Mouse (Mus musculus): Measurements from ENCODE around the gene Chst1. TPM values are rescaled to one million over a fixed set of nuclear protein-coding genes. Genes with fewer than 3 reads are reported as not detected.

The Chst1 gene
- polyA plus RNA-seq (2014; fragmentation: Nextera tagmentation; extraction: Ambion mirVana), result 18.9 and 19.9 TPM in 2 replicates

DNA sequence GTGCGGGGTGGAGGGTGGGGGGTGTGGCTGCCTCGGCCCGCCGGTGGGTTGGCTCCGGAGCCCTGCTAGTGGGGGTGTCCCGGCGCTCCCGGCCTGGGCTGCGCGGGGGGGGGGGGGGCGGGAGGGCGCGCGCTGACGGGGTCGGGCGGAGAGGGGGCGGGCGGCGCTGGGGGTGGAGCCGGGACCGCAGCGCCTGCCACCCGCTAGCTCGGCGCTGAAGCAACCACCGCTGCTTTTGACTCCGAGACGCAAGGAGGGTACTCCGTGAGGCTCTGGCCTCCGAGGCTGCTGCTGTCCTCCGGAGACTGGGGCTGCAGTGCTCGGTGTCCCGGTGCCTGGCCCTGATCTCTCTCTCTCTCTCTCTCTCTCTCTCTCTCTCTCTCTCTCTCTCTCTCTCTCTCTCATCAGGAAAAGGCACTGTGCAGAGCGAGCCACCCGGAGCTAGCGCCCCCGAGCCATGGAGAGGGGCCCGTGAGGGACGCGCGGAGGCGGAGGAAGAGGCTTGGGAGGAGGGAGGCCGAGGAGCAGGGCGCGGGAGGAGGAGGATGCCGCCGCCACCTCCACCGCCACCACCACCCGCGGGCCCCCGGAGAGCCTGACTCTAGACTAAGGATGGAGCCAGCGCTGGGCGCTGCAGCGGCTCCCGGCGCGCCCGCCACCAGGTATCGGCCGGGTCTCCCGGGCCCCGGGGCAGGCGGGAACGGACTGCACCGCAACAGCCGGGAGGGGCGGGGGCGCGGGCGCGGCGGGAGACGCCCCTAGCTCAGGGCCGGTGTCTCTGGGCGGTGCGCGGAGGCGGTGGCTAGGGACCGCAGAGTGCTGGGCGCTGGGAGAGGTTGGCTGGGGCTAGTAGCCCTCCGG lies at the start of gene Chst1:
TSS of gene Chst1 (plus strand) at position 221 of the 861 bp plus-strand sequence.
- Histone ChIP-seq H3K27me3 (replicated peaks; ENCODE audit: control insufficient read depth, insufficient read depth, low read length) (no peaks in the 10 kb centered on the region), H3K9me3 (replicated peaks; ENCODE audit: control insufficient read depth, low read length) (no peaks in the 10 kb centered on the region), H3K9ac (ENCODE audit: low read length) (peak within 1 kb of the TSS; percentile 90), H3K4me1 (ENCODE audit: control insufficient read depth, insufficient read depth, low read length) (peaks cover 23% of the 10 kb centered on the region; the same call in 1 of the 2 replicates), H3K36me3 (ENCODE audit: control insufficient read depth, insufficient read depth, low read length) (no peaks in the 10 kb centered on the region), H3K27ac (ENCODE audit: low read depth, low read length) (peak within 1 kb of the TSS; percentile 81), H3K4me2 (ENCODE audit: low read length) (peak within 1 kb of the TSS; percentile 91), H3K4me3 (ENCODE audit: low read depth, low read length) (peak within 1 kb of the TSS; percentile 74)
- peak; percentile 66 for DNase-seq (ENCODE audit: low spot score)
- ATAC-seq, result peak; percentile 76
- 1% methylated on average over 37 of the region's 82 CpGs for WGBS

DNA sequence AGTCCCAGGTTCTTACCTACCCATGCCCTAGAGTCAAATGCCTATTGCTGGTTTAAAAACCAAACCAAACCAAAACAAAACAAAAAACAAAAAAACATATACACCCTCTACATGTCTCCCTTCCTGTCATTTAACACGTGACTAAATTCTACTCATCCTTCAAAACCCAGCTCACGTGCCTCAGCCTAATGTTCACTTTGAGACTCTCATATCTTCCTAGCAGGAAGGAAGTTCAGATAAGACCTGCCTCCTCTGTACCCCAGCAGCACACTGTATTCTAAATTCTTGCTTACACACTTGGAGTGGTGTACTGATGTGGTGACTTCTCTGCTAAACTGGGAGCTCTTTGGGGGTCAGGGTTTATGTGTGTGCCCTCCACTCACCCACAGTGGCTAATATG lies 49.5 kb upstream of the Chst1 start:
- Histone ChIP-seq H3K27me3 (replicated peaks; ENCODE audit: control insufficient read depth, insufficient read depth, low read length) (no peaks in the 10 kb centered on the region), H3K27ac (ENCODE audit: low read depth, low read length) (no peak overlapping the region), H3K36me3 (ENCODE audit: control insufficient read depth, insufficient read depth, low read length) (no peaks in the 10 kb centered on the region), H3K9me3 (replicated peaks; ENCODE audit: control insufficient read depth, low read length) (no peaks in the 10 kb centered on the region), H3K4me1 (ENCODE audit: control insufficient read depth, insufficient read depth, low read length) (no peaks in the 10 kb centered on the region), H3K4me3 (ENCODE audit: low read depth, low read length) (no peak overlapping the region), H3K4me2 (ENCODE audit: low read length) (no peak overlapping the region), H3K9ac (ENCODE audit: low read length) (no peak overlapping the region)
- no peak for ATAC-seq
- DNase-seq (ENCODE audit: low spot score), result no peak
- WGBS, result 77% methylated on average over 2 of the region's 2 CpGs

DNA sequence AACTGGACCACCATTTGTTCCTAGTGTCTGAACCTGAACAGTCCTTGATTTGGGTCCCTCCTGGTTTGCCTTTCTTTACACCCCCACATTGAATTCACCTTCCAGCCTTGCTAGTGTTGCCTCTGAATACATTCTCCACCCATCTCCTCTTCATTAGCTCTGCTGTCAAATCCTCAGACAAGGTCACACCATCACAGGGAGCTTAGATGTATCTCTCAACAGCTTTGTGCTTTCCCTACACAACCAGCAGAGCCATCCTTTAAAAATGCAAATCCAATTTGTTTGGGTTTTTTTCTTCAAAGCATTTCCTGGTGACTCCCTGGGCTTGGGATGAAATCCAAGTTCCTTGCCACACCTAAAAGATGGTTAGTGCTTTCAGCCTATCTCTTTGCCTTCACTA lies 45.0 kb upstream of the Chst1 start:
- no peaks in the 10 kb centered on the region for H3K9me3 ChIP-seq (replicated peaks; ENCODE audit: control insufficient read depth, low read length)
- no peak for ATAC-seq

DNA sequence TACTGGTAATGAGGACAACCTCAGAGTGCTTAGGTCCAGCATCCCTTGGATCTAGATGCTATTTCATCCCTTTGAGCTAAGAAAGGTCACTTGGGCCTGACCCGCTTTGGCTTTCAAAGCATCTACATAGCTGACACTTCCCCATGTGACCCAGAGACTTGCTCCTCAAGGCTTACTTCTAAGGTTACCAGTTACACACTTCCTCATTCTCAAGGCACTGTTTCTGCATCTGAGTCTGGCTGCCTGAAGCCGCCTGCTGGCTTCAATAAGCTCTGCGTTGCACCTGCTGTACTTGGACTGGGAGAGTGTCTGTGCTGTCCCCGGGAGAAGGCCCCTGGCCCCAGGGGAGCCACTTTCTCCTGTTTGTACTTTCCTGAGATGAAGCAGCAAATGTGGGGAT lies 36.6 kb upstream of the Chst1 start:
- no peak overlapping the region for H3K9ac ChIP-seq (ENCODE audit: low read length)
- DNase-seq (ENCODE audit: low spot score) (no peak), ATAC-seq (no peak)
- H3K27me3 ChIP-seq (replicated peaks; ENCODE audit: control insufficient read depth, insufficient read depth, low read length), result no peaks in the 10 kb centered on the region
- H3K27ac ChIP-seq (ENCODE audit: low read depth, low read length), result no peak overlapping the region
- H3K36me3 ChIP-seq (ENCODE audit: control insufficient read depth, insufficient read depth, low read length), result no peaks in the 10 kb centered on the region
- WGBS, result 78% methylated on average over 4 of the region's 4 CpGs
- H3K4me3 ChIP-seq (ENCODE audit: low read depth, low read length), result no peak overlapping the region
- peaks cover 2% of the 10 kb centered on the region; the same call in 1 of the 2 replicates for H3K9me3 ChIP-seq (replicated peaks; ENCODE audit: control insufficient read depth, low read length)
- no peaks in the 10 kb centered on the region for H3K4me1 ChIP-seq (ENCODE audit: control insufficient read depth, insufficient read depth, low read length)
- no peak overlapping the region for H3K4me2 ChIP-seq (ENCODE audit: low read length)

More for the DNA sequence above, 45.0 kb upstream of the Chst1 start:
- no peak overlapping the region for H3K4me2 ChIP-seq (ENCODE audit: low read length)
- no peak for DNase-seq (ENCODE audit: low spot score)
- H3K4me1 ChIP-seq (ENCODE audit: control insufficient read depth, insufficient read depth, low read length), result no peaks in the 10 kb centered on the region
- H3K4me3 ChIP-seq (ENCODE audit: low read depth, low read length), result no peak overlapping the region
- H3K9ac ChIP-seq (ENCODE audit: low read length), result no peak overlapping the region
- H3K27ac ChIP-seq (ENCODE audit: low read depth, low read length), result no peak overlapping the region
- no peaks in the 10 kb centered on the region for H3K27me3 ChIP-seq (replicated peaks; ENCODE audit: control insufficient read depth, insufficient read depth, low read length)
- H3K36me3 ChIP-seq (ENCODE audit: control insufficient read depth, insufficient read depth, low read length), result no peaks in the 10 kb centered on the region

DNA sequence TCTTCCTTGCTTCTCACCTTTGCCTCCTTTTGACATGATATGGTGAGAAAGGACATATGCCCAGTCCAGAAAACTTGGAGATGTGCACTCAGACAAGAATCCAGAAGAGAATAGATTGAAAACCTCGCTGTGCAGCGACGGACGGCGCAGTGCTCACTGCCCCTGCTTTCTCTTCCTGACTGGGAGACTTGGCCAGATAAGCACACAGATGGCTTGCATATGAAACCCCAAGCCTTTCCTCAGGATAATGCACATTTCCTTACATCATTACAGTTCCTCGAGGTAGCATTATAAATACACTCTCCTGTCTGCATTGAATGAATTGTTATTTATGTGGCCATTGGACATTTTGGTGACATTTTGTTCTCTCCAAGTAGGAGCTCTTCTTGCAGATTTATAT lies 28.9 kb upstream of the Chst1 start:
- Histone ChIP-seq H3K27ac (ENCODE audit: low read depth, low read length) (no peak overlapping the region), H3K4me3 (ENCODE audit: low read depth, low read length) (no peak overlapping the region), H3K9ac (ENCODE audit: low read length) (no peak overlapping the region), H3K36me3 (ENCODE audit: control insufficient read depth, insufficient read depth, low read length) (no peaks in the 10 kb centered on the region), H3K27me3 (replicated peaks; ENCODE audit: control insufficient read depth, insufficient read depth, low read length) (no peaks in the 10 kb centered on the region), H3K9me3 (replicated peaks; ENCODE audit: control insufficient read depth, low read length) (no peaks in the 10 kb centered on the region; the same call in 1 of the 2 replicates), H3K4me1 (ENCODE audit: control insufficient read depth, insufficient read depth, low read length) (no peaks in the 10 kb centered on the region), H3K4me2 (ENCODE audit: low read length) (no peak overlapping the region)
- 86% methylated on average over 6 of the region's 6 CpGs for WGBS
- no peak for DNase-seq (ENCODE audit: low spot score)
- no peak for ATAC-seq

DNA sequence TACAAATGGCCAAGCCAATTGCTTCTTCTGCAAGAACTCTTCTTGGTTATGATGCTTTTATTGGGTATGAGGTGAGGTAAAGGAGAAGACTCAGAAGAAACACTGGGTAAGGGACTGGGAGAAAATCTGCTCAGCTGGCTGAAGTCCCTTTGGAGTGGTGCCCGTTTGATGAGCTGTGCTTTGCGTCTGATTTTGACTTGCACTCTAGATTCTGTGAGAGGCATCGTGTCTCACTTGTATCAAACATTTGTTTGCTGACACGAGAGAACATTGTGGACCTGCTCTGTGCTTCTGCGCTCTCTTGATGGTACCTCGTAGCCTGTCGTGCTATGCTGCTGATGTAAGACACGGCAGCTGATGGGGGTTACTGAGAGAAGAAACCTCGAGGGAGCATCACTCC lies 21.7 kb upstream of the Chst1 start:
- no peaks in the 10 kb centered on the region for H3K4me1 ChIP-seq (ENCODE audit: control insufficient read depth, insufficient read depth, low read length)
- no peak overlapping the region for H3K4me2 ChIP-seq (ENCODE audit: low read length)
- DNase-seq (ENCODE audit: low spot score), result no peak
- no peak overlapping the region for H3K9ac ChIP-seq (ENCODE audit: low read length)
- H3K27ac ChIP-seq (ENCODE audit: low read depth, low read length), result no peak overlapping the region
- no peaks in the 10 kb centered on the region for H3K36me3 ChIP-seq (ENCODE audit: control insufficient read depth, insufficient read depth, low read length)
- H3K4me3 ChIP-seq (ENCODE audit: low read depth, low read length), result no peak overlapping the region
- no peaks in the 10 kb centered on the region for H3K9me3 ChIP-seq (replicated peaks; ENCODE audit: control insufficient read depth, low read length)
- 81% methylated on average over 9 of the region's 9 CpGs for WGBS
- ATAC-seq, result no peak
- no peaks in the 10 kb centered on the region for H3K27me3 ChIP-seq (replicated peaks; ENCODE audit: control insufficient read depth, insufficient read depth, low read length)

DNA sequence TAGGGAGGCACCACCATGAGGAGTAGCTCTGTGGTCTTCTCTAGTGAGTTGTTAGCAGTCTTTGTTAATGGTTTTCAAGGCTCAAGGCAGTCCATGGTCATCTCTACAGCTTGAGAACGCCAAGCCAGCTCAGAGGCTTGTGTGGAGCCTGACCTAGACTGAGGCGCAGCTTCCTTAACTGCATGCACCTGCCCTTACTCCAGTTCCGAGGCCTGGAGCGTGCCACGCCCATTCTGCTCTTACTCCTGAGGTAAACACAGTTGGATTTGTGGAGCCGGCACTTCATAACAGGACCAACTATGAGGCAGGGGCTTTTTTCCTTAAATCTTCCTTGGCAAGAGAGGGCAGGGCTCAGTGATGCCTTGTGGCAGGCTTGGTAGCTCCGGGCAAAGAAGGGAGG lies 18.2 kb upstream of the Chst1 start:
- no peaks in the 10 kb centered on the region for H3K4me1 ChIP-seq (ENCODE audit: control insufficient read depth, insufficient read depth, low read length)
- DNase-seq (ENCODE audit: low spot score) (no peak), ATAC-seq (no peak)
- no peak overlapping the region for H3K4me3 ChIP-seq (ENCODE audit: low read depth, low read length)
- 88% methylated on average over 7 of the region's 7 CpGs for WGBS
- no peaks in the 10 kb centered on the region for H3K36me3 ChIP-seq (ENCODE audit: control insufficient read depth, insufficient read depth, low read length)
- H3K9ac ChIP-seq (ENCODE audit: low read length), result no peak overlapping the region
- no peak overlapping the region for H3K27ac ChIP-seq (ENCODE audit: low read depth, low read length)
- no peaks in the 10 kb centered on the region for H3K9me3 ChIP-seq (replicated peaks; ENCODE audit: control insufficient read depth, low read length)
- H3K27me3 ChIP-seq (replicated peaks; ENCODE audit: control insufficient read depth, insufficient read depth, low read length), result no peaks in the 10 kb centered on the region
- H3K4me2 ChIP-seq (ENCODE audit: low read length), result no peak overlapping the region

DNA sequence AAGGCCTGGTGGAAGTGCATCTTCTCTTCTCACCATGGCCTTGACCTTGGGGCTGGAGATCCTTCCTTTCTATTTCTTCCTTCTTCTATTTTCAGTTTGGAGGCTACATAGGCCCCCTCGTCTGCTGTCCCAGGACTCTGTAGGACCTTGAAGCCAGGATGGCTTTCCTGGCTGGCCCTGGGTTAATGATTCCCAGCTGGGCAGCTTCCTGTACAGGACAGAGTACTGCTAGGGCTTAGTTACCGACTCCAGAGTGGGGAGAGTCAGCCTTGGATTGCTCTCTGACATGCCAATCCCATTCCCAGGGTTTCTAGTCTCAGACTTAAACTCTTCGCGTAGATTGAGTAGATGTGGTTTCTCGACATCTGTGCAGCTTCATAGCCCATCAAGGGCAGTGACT lies 16.9 kb upstream of the Chst1 start:
- Histone ChIP-seq H3K36me3 (ENCODE audit: control insufficient read depth, insufficient read depth, low read length) (no peaks in the 10 kb centered on the region), H3K4me3 (ENCODE audit: low read depth, low read length) (no peak overlapping the region), H3K9ac (ENCODE audit: low read length) (no peak overlapping the region), H3K9me3 (replicated peaks; ENCODE audit: control insufficient read depth, low read length) (no peaks in the 10 kb centered on the region), H3K27ac (ENCODE audit: low read depth, low read length) (no peak overlapping the region), H3K27me3 (replicated peaks; ENCODE audit: control insufficient read depth, insufficient read depth, low read length) (no peaks in the 10 kb centered on the region), H3K4me1 (ENCODE audit: control insufficient read depth, insufficient read depth, low read length) (no peaks in the 10 kb centered on the region), H3K4me2 (ENCODE audit: low read length) (no peak overlapping the region)
- no peak for ATAC-seq
- no peak for DNase-seq (ENCODE audit: low spot score)
- WGBS, result 87% methylated on average over 5 of the region's 5 CpGs

DNA sequence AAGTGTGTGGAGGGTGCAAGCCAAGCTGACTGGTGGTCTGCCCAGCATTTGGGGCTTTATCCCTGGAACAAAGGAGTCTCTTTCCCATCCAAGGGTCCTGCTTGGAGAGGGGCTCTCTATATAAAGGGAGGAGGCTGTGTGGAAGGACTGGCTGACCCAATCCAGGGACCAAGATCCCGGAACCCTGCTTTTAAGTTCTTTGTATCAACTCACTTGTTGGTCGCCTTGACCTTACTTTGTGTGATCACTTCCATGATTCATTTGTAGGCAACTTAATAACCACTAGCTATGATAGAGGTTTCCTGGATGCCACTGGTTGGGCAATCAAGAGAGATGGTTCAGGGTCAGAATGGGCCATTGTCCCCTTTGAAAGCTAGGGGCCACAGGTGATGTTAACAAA lies 11.7 kb upstream of the Chst1 start:
- Histone ChIP-seq H3K4me2 (ENCODE audit: low read length) (no peak overlapping the region), H3K36me3 (ENCODE audit: control insufficient read depth, insufficient read depth, low read length) (no peaks in the 10 kb centered on the region), H3K4me3 (ENCODE audit: low read depth, low read length) (no peak overlapping the region), H3K9ac (ENCODE audit: low read length) (no peak overlapping the region), H3K4me1 (ENCODE audit: control insufficient read depth, insufficient read depth, low read length) (no peaks in the 10 kb centered on the region), H3K27ac (ENCODE audit: low read depth, low read length) (no peak overlapping the region), H3K9me3 (replicated peaks; ENCODE audit: control insufficient read depth, low read length) (no peaks in the 10 kb centered on the region), H3K27me3 (replicated peaks; ENCODE audit: control insufficient read depth, insufficient read depth, low read length) (no peaks in the 10 kb centered on the region)
- ATAC-seq (no peak), DNase-seq (ENCODE audit: low spot score) (no peak)
- 76% methylated on average over 2 of the region's 2 CpGs for WGBS

All from forebrain, embryonic 14.5 days (tissue).